Mouse (Mus musculus) heart, embryonic 14.5 days (tissue): ENCODE results near the gene 4932415D10Rik. TPM values are rescaled to one million over a fixed set of nuclear protein-coding genes. Genes with fewer than 3 reads are reported as not detected.
A peak's percentile ranks its signal among the peaks of the same experiment; 100 is the strongest.

Source experiments
- ATAC-seq: fragments of 200-750 bp; cut with Nextera tagmentation; 2 replicates; pipeline ENCODE4 v1.8.0; 2017; ENCODE audit warnings: low read depth, moderate TSS enrichment; ENCODE audit not compliant: insufficient number of reproducible peaks, insufficient read depth, low FRiP score
- H3K27ac ChIP-seq, 2 experiments: fragments of 200-500 bp in 1 of 2; fragments of 300-500 bp in 1 of 2; sonication (generic) in 1 of 2; replicated peaks in 1 of 2; 2 replicates each; pipeline ENCODE4 v1.5.1; 2012 to 2014; ENCODE audit warnings: low read depth in 2 of 2, low read length in 2 of 2, control low read depth in 1 of 2, mild to moderate bottlenecking in 1 of 2, mixed read lengths in 1 of 2; ENCODE audit not compliant: control insufficient read depth in 1 of 2, insufficient read depth in 1 of 2
- H3K27me3 ChIP-seq: fragments of 300-500 bp; sonication (generic); 2 replicates; pipeline ENCODE4 v1.6.1; 2014; ENCODE audit warnings: mild to moderate bottlenecking, low read length, control low read depth; ENCODE audit not compliant: control insufficient read depth, insufficient read depth
- H3K36me3 ChIP-seq: fragments of 300-500 bp; sonication (generic); 2 replicates; pipeline ENCODE4 v1.6.1; 2014; ENCODE audit warnings: mild to moderate bottlenecking, control low read depth, low read length, mixed read lengths; ENCODE audit not compliant: control insufficient read depth, insufficient read depth
- H3K4me1 ChIP-seq, 2 experiments: fragments of 200-500 bp in 1 of 2; fragments of 300-500 bp in 1 of 2; sonication (generic) in 1 of 2; 2 replicates each; pipeline ENCODE4 v1.6.1; 2012 to 2014; ENCODE audit warnings: low read length in 2 of 2, control low read depth in 1 of 2, mixed read lengths in 1 of 2; ENCODE audit not compliant: control insufficient read depth in 2 of 2, insufficient read depth in 2 of 2
- H3K4me2 ChIP-seq: fragments of 300-500 bp; sonication (generic); 2 replicates; pipeline ENCODE4 v1.6.1; 2014; ENCODE audit warnings: mild to moderate bottlenecking, low read length
- H3K4me3 ChIP-seq, 2 experiments: fragments of 200-500 bp in 1 of 2; fragments of 300-500 bp in 1 of 2; sonication (generic) in 1 of 2; 2 replicates each; pipeline ENCODE4 v1.5.1; 2012 to 2014; ENCODE audit warnings: low read length in 2 of 2, mild to moderate bottlenecking in 2 of 2, control low read depth in 1 of 2, low read depth in 1 of 2, moderate library complexity in 1 of 2; ENCODE audit not compliant: control insufficient read depth in 1 of 2, insufficient read depth in 1 of 2
- H3K9ac ChIP-seq: fragments of 300-500 bp; sonication (generic); 2 replicates; pipeline ENCODE4 v1.6.1; 2014; ENCODE audit warnings: mild to moderate bottlenecking, low read length
- H3K9me3 ChIP-seq: fragments of 300-500 bp; sonication (generic); 2 replicates; pipeline ENCODE4 v1.6.1; 2016; ENCODE audit warnings: low read length, control low read depth; ENCODE audit not compliant: control insufficient read depth
- WGBS: fragments of 180-500 bp; shearing (Covaris S2); extraction: QIAGEN DNeasy Blood & Tissue Kit; methylation state at CpG from one replicate; pipeline ENCODE4 v1.1.7; 2014; 5-methylcytosine and 5-hydroxymethylcytosine counted together
- polyA plus RNA-seq: library from polyadenylated mRNA; unstranded; fragments of >200 nt; fragmentation: Nextera tagmentation; extraction: Ambion mirVana; gene quantifications from 2 replicates; pipeline ENCODE4 v1.2.1, GENCODE M21; 2014

The 4932415D10Rik gene
- not detected in 2 replicates for polyA plus RNA-seq

DNA sequence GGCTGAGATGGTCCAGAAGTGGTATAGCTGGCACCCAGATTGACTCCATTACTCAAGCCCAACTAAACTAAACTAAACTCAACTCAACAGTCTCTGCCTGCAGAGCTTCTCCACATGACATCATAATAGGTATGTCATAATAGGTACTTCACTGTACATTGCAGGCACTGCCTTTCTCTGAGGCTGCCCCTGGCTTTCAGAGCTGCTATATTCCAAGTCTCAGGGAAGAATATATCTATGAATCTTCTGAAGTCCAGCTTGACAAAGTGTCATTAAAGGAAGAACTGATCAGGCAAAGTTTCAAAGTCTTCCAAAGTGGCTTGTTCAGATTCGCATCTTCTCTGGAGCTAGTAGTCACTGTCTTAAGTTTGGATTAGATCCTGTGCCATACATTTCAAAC lies at the start of gene 4932415D10Rik:
Gene 4932415D10Rik (minus strand): TSS at position 101 of the 400 bp plus-strand sequence.
- no peaks in the 10 kb centered on the region for H3K4me1 ChIP-seq

GRCm38 (mm10) chr10:82361911-82362310 lies 45.5 kb upstream of the 4932415D10Rik start:
- H3K4me3 ChIP-seq, result no peak overlapping the region
- H3K27ac ChIP-seq, result no peak overlapping the region
- 84% methylated on average over 9 of the region's 9 CpGs for WGBS
- H3K9me3 ChIP-seq, result peaks cover 17% of the 10 kb centered on the region; the same call in 1 of the 2 replicates
- no peaks in the 10 kb centered on the region for H3K27me3 ChIP-seq
- ATAC-seq, result no peak
- H3K9ac ChIP-seq, result no peak overlapping the region
- H3K4me1 ChIP-seq, result no peaks in the 10 kb centered on the region
- H3K4me2 ChIP-seq, result no peak overlapping the region
- H3K36me3 ChIP-seq, result 0 out of 2 replicates have a peak, but pooled peaks cover 5% of the 10 kb centered on the region

More for the DNA sequence above, at the start of gene 4932415D10Rik:
- Histone ChIP-seq H3K4me2 (no peak within 1 kb of the TSS), H3K36me3 (no peaks in the 10 kb centered on the region), H3K9me3 (no peaks in the 10 kb centered on the region), H3K4me3 (no peak within 1 kb of the TSS), H3K27me3 (no peaks in the 10 kb centered on the region), H3K9ac (no peak within 1 kb of the TSS), H3K27ac (no peak within 1 kb of the TSS)
- WGBS, result 88% methylated on average over 1 of the region's 1 CpGs
- ATAC-seq, result no peak

- no peaks in the 10 kb centered on the region for H3K27me3 ChIP-seq
- no peak for ATAC-seq
- no peaks in the 10 kb centered on the region for H3K36me3 ChIP-seq
- H3K9ac ChIP-seq, result no peak overlapping the region
- H3K4me3 ChIP-seq, result no peak overlapping the region
- no peak overlapping the region for H3K4me2 ChIP-seq
- no peaks in the 10 kb centered on the region for H3K9me3 ChIP-seq
- 97% methylated on average over 4 of the region's 4 CpGs for WGBS
- H3K27ac ChIP-seq, result no peak overlapping the region
- H3K4me1 ChIP-seq, result no peaks in the 10 kb centered on the region
These were observed 39.0 kb upstream of the 4932415D10Rik start for GRCm38 (mm10) chr10:82355401-82355800.

DNA sequence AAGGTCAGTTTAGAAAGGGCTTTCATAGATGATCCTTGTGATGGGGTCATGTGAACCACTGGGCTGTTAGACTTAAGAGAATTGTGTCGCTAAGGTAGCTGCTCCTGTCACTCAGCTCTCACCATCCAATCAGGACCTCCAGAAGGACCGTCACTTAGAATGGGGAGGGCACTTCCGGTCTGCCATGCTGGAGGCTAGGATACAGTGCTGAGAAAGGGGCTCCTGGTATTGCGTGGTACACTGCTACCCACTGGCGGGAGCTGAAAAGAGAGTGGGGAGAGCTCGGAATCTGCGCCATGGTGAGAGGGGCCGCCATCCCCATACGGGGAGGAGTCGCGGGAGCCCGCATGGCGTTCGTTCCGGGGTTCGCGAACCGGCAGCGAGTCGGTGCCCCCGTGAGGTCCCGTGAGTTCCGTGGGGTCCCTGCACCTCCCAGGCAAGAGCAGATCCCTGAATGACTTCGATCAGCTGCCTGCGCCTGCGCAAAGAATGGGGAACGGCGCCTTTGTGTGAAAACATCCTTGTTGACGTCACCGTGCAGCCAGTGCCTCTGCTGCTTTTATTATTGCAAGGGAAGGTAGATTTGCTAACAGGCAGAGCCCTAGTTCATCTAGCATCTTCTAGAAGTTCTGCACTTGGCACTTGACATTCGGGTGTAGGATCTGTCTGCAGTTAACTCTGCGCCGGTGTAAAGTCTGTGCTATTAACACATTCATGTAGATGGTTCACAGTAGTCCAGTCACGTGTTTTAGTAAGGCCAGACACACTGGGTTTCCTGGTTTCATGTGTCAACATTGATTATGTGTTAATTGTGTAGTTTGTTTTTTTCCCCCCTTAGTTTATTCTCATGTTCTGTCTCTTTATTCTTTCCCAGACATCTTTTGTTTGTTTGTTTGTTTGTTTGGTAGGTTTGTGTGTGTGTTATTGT lies 38.0 kb upstream of the 4932415D10Rik start, which contains the start of gene Gm4924:
Gene Gm4924 (plus strand): TSS at position 173 of the 928 bp plus-strand sequence.
- peak within 1 kb of the TSS; percentile 70 for H3K4me2 ChIP-seq
- H3K4me3 ChIP-seq, result peak within 1 kb of the TSS; percentile 66 to 85
- WGBS, result 5% methylated on average over 34 of the region's 34 CpGs
- no peaks in the 10 kb centered on the region for H3K36me3 ChIP-seq
- no peaks in the 10 kb centered on the region for H3K9me3 ChIP-seq
- H3K27me3 ChIP-seq, result no peaks in the 10 kb centered on the region
- no peaks in the 10 kb centered on the region for H3K4me1 ChIP-seq
- peak within 1 kb of the TSS; percentile 83 to 88 for H3K27ac ChIP-seq
- ATAC-seq, result peak; percentile 97
- peak within 1 kb of the TSS; percentile 84 for H3K9ac ChIP-seq

DNA sequence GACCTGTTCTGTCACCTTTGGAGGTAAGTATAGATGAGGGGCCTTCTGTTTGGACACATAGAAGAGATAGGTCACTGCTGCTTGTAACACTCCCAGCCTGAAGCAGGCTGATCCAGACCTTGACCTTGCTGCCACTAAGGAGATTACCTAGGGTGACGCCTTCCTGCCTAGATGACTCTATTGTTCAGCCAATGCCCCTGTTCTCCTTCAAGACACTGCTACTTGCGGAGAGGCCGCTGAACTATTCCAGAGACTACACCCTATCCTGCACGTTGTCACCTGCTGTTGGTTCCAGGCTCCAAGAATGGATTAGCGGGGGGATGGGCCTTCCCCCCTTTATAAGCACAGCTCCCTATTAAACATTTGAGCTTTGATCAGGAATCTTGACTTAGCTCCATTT lies 13.4 kb upstream of the 4932415D10Rik start:
- peaks cover 9% of the 10 kb centered on the region; the same call in 1 of the 2 replicates for H3K9me3 ChIP-seq
- no peak overlapping the region for H3K27ac ChIP-seq
- no peak overlapping the region for H3K4me2 ChIP-seq
- H3K27me3 ChIP-seq, result no peaks in the 10 kb centered on the region
- H3K4me1 ChIP-seq, result no peaks in the 10 kb centered on the region
- no peak for ATAC-seq
- no peak overlapping the region for H3K9ac ChIP-seq
- WGBS, result 67% methylated on average over 5 of the region's 5 CpGs
- no peaks in the 10 kb centered on the region for H3K36me3 ChIP-seq
- H3K4me3 ChIP-seq, result no peak overlapping the region

GRCm38 (mm10) chr10:82320134-82320533 lies 3.8 kb upstream of the 4932415D10Rik start:
- Histone ChIP-seq H3K27me3 (no peaks in the 10 kb centered on the region), H3K27ac (no peak overlapping the region), H3K4me2 (no peak overlapping the region), H3K9me3 (no peaks in the 10 kb centered on the region), H3K9ac (no peak overlapping the region), H3K4me1 (no peaks in the 10 kb centered on the region), H3K4me3 (no peak overlapping the region), H3K36me3 (no peaks in the 10 kb centered on the region)
- WGBS, result 36% methylated on average over 3 of the region's 3 CpGs
- ATAC-seq, result no peak

DNA sequence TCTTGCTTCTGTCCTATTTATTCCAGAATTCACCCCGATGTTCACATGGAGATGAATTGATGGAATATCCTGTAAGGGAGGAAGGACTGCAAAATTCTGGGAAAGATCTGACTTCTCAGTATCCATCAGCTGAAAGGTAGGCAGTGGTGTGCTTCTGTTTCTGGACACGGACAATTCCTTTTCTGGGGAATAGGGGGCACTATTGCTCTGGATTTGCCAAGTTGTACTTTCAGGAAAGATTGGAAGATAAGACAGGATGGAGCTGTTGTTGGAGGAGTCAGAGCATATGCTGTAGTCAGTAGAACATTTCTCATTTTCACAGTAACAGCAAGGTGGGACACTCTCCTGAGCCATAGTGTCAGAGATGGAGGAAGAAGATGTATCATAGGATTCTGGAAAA lies 19.9 kb downstream of the 4932415D10Rik start:
- Histone ChIP-seq H3K4me2 (no peak overlapping the region), H3K4me1 (no peaks in the 10 kb centered on the region), H3K36me3 (no peaks in the 10 kb centered on the region), H3K9me3 (peaks cover 6% of the 10 kb centered on the region; the same call in 1 of the 2 replicates), H3K9ac (no peak overlapping the region), H3K4me3 (no peak overlapping the region), H3K27ac (no peak overlapping the region), H3K27me3 (no peaks in the 10 kb centered on the region)
- whole genome bisulfite sequencing, result 50% methylated on average over 2 of the region's 2 CpGs
- ATAC-seq, result no peak
